Mouse (Mus musculus): Measurements from ENCODE around the gene Zfp385c. TPM values are rescaled to one million over a fixed set of nuclear protein-coding genes. Genes with fewer than 3 reads are reported as not detected.

Zfp385c gene
- polyA plus RNA-seq, 1 experiment from 2014 or later = 0.26 TPM

GRCm38 (mm10) chr11:100605451-100605850 is 86.8 kb downstream of the Zfp385c start:
- no peak overlapping the region for H3K27ac ChIP-seq (ENCODE audit: low read length)
- H3K4me3 ChIP-seq (ENCODE audit: low read length) = no peak overlapping the region
- no peaks in the 10 kb centered on the region for H3K9me3 ChIP-seq (ENCODE audit: control insufficient read depth, low read length)
- H3K36me3 ChIP-seq (ENCODE audit: control insufficient read depth, insufficient read depth, low read length) = peaks cover 7% of the 10 kb centered on the region; the same call in 1 of the 2 replicates
- H3K4me1 ChIP-seq (replicated peaks; ENCODE audit: control insufficient read depth, insufficient read depth, low read length) = peaks cover 7% of the 10 kb centered on the region
- no peak overlapping the region for H3K4me2 ChIP-seq (ENCODE audit: low read depth, low read length)
- H3K27me3 ChIP-seq (ENCODE audit: control insufficient read depth, insufficient read depth, low read depth, low read length) = no peaks in the 10 kb centered on the region
- ATAC-seq (ENCODE audit: low read depth) = no peak
- WGBS = 82% methylated on average over 10 of the region's 10 CpGs
- H3K9ac ChIP-seq (ENCODE audit: low read length) = no peak overlapping the region

GRCm38 (mm10) chr11:100604321-100605005 is 87.8 kb downstream of the Zfp385c start:
- Histone ChIP-seq H3K4me1 (replicated peaks; ENCODE audit: control insufficient read depth, insufficient read depth, low read length) (no peaks in the 10 kb centered on the region), H3K27ac (ENCODE audit: low read length) (no peak overlapping the region), H3K9me3 (ENCODE audit: control insufficient read depth, low read length) (no peaks in the 10 kb centered on the region), H3K4me2 (ENCODE audit: low read depth, low read length) (no peak overlapping the region), H3K4me3 (ENCODE audit: low read length) (no peak overlapping the region), H3K36me3 (ENCODE audit: control insufficient read depth, insufficient read depth, low read length) (peaks cover 7% of the 10 kb centered on the region; the same call in 1 of the 2 replicates), H3K9ac (ENCODE audit: low read length) (no peak overlapping the region), H3K27me3 (ENCODE audit: control insufficient read depth, insufficient read depth, low read depth, low read length) (no peaks in the 10 kb centered on the region)
- WGBS = 79% methylated on average over 4 of the region's 4 CpGs
- no peak for ATAC-seq (ENCODE audit: low read depth)

GRCm38 (mm10) chr11:100603813-100604212 is 88.4 kb downstream of the Zfp385c start:
- no peak overlapping the region for H3K27ac ChIP-seq (ENCODE audit: low read length)
- ATAC-seq (ENCODE audit: low read depth) = no peak
- H3K9ac ChIP-seq (ENCODE audit: low read length) = no peak overlapping the region
- H3K4me2 ChIP-seq (ENCODE audit: low read depth, low read length) = no peak overlapping the region
- no peaks in the 10 kb centered on the region for H3K27me3 ChIP-seq (ENCODE audit: control insufficient read depth, insufficient read depth, low read depth, low read length)
- H3K9me3 ChIP-seq (ENCODE audit: control insufficient read depth, low read length) = no peaks in the 10 kb centered on the region
- H3K36me3 ChIP-seq (ENCODE audit: control insufficient read depth, insufficient read depth, low read length) = peaks cover 11% of the 10 kb centered on the region
- no peaks in the 10 kb centered on the region for H3K4me1 ChIP-seq (replicated peaks; ENCODE audit: control insufficient read depth, insufficient read depth, low read length)
- no peak overlapping the region for H3K4me3 ChIP-seq (ENCODE audit: low read length)
- 87% methylated on average over 8 of the region's 8 CpGs for WGBS

- WGBS = 82% methylated on average over 9 of the region's 9 CpGs
- Histone ChIP-seq H3K27ac (ENCODE audit: low read length) (no peak overlapping the region), H3K4me2 (ENCODE audit: low read depth, low read length) (no peak overlapping the region), H3K27me3 (ENCODE audit: control insufficient read depth, insufficient read depth, low read depth, low read length) (no peaks in the 10 kb centered on the region), H3K4me1 (replicated peaks; ENCODE audit: control insufficient read depth, insufficient read depth, low read length) (no peaks in the 10 kb centered on the region), H3K9me3 (ENCODE audit: control insufficient read depth, low read length) (no peaks in the 10 kb centered on the region), H3K36me3 (ENCODE audit: control insufficient read depth, insufficient read depth, low read length) (peaks cover 16% of the 10 kb centered on the region), H3K4me3 (ENCODE audit: low read length) (no peak overlapping the region), H3K9ac (ENCODE audit: low read length) (no peak overlapping the region)
- no peak for ATAC-seq (ENCODE audit: low read depth)
Measured at GRCm38 (mm10) chr11:100603155-100603554, 89.1 kb downstream of the Zfp385c start.

- 93% methylated on average over 3 of the region's 3 CpGs for WGBS
- Histone ChIP-seq H3K4me1 (replicated peaks; ENCODE audit: control insufficient read depth, insufficient read depth, low read length) (no peaks in the 10 kb centered on the region), H3K27ac (ENCODE audit: low read length) (no peak overlapping the region), H3K36me3 (ENCODE audit: control insufficient read depth, insufficient read depth, low read length) (peaks cover 31% of the 10 kb centered on the region), H3K9me3 (ENCODE audit: control insufficient read depth, low read length) (no peaks in the 10 kb centered on the region), H3K4me2 (ENCODE audit: low read depth, low read length) (no peak overlapping the region), H3K9ac (ENCODE audit: low read length) (no peak overlapping the region), H3K4me3 (ENCODE audit: low read length) (no peak overlapping the region), H3K27me3 (ENCODE audit: control insufficient read depth, insufficient read depth, low read depth, low read length) (no peaks in the 10 kb centered on the region)
- no peak for ATAC-seq (ENCODE audit: low read depth)
Measured at GRCm38 (mm10) chr11:100601372-100601771, 90.9 kb downstream of the Zfp385c start.

- Histone ChIP-seq H3K27ac (ENCODE audit: low read length) (no peak overlapping the region), H3K9me3 (ENCODE audit: control insufficient read depth, low read length) (no peaks in the 10 kb centered on the region), H3K4me3 (ENCODE audit: low read length) (no peak overlapping the region), H3K36me3 (ENCODE audit: control insufficient read depth, insufficient read depth, low read length) (peaks cover 33% of the 10 kb centered on the region), H3K9ac (ENCODE audit: low read length) (no peak overlapping the region), H3K4me2 (ENCODE audit: low read depth, low read length) (no peak overlapping the region), H3K27me3 (ENCODE audit: control insufficient read depth, insufficient read depth, low read depth, low read length) (no peaks in the 10 kb centered on the region), H3K4me1 (replicated peaks; ENCODE audit: control insufficient read depth, insufficient read depth, low read length) (no peaks in the 10 kb centered on the region)
- ATAC-seq (ENCODE audit: low read depth) = no peak
- 78% methylated on average over 4 of the region's 4 CpGs for WGBS
Measured at GRCm38 (mm10) chr11:100598074-100598473, 94.2 kb downstream of the Zfp385c start.

GRCm38 (mm10) chr11:100595533-100595932 is 96.7 kb downstream of the Zfp385c start:
- Histone ChIP-seq H3K9ac (ENCODE audit: low read length) (no peak overlapping the region), H3K4me3 (ENCODE audit: low read length) (no peak overlapping the region), H3K27ac (ENCODE audit: low read length) (no peak overlapping the region), H3K4me1 (replicated peaks; ENCODE audit: control insufficient read depth, insufficient read depth, low read length) (no peaks in the 10 kb centered on the region), H3K27me3 (ENCODE audit: control insufficient read depth, insufficient read depth, low read depth, low read length) (no peaks in the 10 kb centered on the region), H3K4me2 (ENCODE audit: low read depth, low read length) (no peak overlapping the region), H3K9me3 (ENCODE audit: control insufficient read depth, low read length) (no peaks in the 10 kb centered on the region), H3K36me3 (ENCODE audit: control insufficient read depth, insufficient read depth, low read length) (peaks cover 48% of the 10 kb centered on the region)
- 70% methylated on average over 4 of the region's 4 CpGs for WGBS
- no peak for ATAC-seq (ENCODE audit: low read depth)

- no peak overlapping the region for H3K27ac ChIP-seq (ENCODE audit: low read length)
- H3K27me3 ChIP-seq (ENCODE audit: control insufficient read depth, insufficient read depth, low read depth, low read length) = no peaks in the 10 kb centered on the region
- no peak overlapping the region for H3K4me3 ChIP-seq (ENCODE audit: low read length)
- no peaks in the 10 kb centered on the region for H3K9me3 ChIP-seq (ENCODE audit: control insufficient read depth, low read length)
- H3K36me3 ChIP-seq (ENCODE audit: control insufficient read depth, insufficient read depth, low read length) = peaks cover 56% of the 10 kb centered on the region
- no peaks in the 10 kb centered on the region for H3K4me1 ChIP-seq (replicated peaks; ENCODE audit: control insufficient read depth, insufficient read depth, low read length)
- no peak overlapping the region for H3K9ac ChIP-seq (ENCODE audit: low read length)
- 79% methylated on average over 7 of the region's 7 CpGs for WGBS
- H3K4me2 ChIP-seq (ENCODE audit: low read depth, low read length) = no peak overlapping the region
- ATAC-seq (ENCODE audit: low read depth) = no peak
Measured at GRCm38 (mm10) chr11:100594608-100595007, 97.6 kb downstream of the Zfp385c start.

GRCm38 (mm10) chr11:100592346-100593046 is 99.8 kb downstream of the Zfp385c start:
- no peaks in the 10 kb centered on the region for H3K9me3 ChIP-seq (ENCODE audit: control insufficient read depth, low read length)
- no peak overlapping the region for H3K4me2 ChIP-seq (ENCODE audit: low read depth, low read length)
- WGBS = 92% methylated on average over 11 of the region's 11 CpGs
- H3K36me3 ChIP-seq (ENCODE audit: control insufficient read depth, insufficient read depth, low read length) = peaks cover 54% of the 10 kb centered on the region
- no peak overlapping the region for H3K27ac ChIP-seq (ENCODE audit: low read length)
- no peak overlapping the region for H3K9ac ChIP-seq (ENCODE audit: low read length)
- no peak for ATAC-seq (ENCODE audit: low read depth)
- H3K4me3 ChIP-seq (ENCODE audit: low read length) = no peak overlapping the region
- no peaks in the 10 kb centered on the region for H3K4me1 ChIP-seq (replicated peaks; ENCODE audit: control insufficient read depth, insufficient read depth, low read length)
- no peaks in the 10 kb centered on the region for H3K27me3 ChIP-seq (ENCODE audit: control insufficient read depth, insufficient read depth, low read depth, low read length)
